Mouse (Mus musculus): ENCODE measurements around the gene Rnase2a.
"Not testable (repeated sequence)": the region's sequence is repeated elsewhere in the genome, so short reads cannot be mapped to it uniquely, and the experiment has no call there.

GRCm38 (mm10) chr14:51229657-51230056, 26.3 kb downstream of the Rnase2a start:
- TF ChIP-seq ZNF384 (IDR thresholded peaks at IDR 0.05; ENCODE audit: low read depth, low read length); MAFK (IDR thresholded peaks at IDR 0.05; ENCODE audit: insufficient read depth, low read depth, low read length); CHD2 (IDR thresholded peaks at IDR 0.05; ENCODE audit: low read depth, low read length); ZC3H11A (IDR thresholded peaks at IDR 0.05; ENCODE audit: borderline replicate concordance, low read depth, low read length); HCFC1 (IDR thresholded peaks at IDR 0.05; ENCODE audit: borderline replicate concordance, insufficient read depth, low read length): not testable (repeated sequence)
